Mouse (Mus musculus): ENCODE data around the gene Hnf4a.
"Not testable (repeated sequence)": the region's sequence is repeated elsewhere in the genome, so short reads cannot be mapped to it uniquely, and the experiment has no call there.

Hnf4a gene

GRCm38 (mm10) chr2:163617232-163617863, 110.7 kb downstream of the Hnf4a start:
- DNase-seq (ENCODE audit: low read depth in 1 of 2, low spot score in 2 of 2): no peak

- no peak for DNase-seq (ENCODE audit: low read depth in 1 of 2, low spot score in 2 of 2)
These were observed 111.3 kb downstream of the Hnf4a start for GRCm38 (mm10) chr2:163617874-163618273.

- no peak for DNase-seq (ENCODE audit: low read depth in 1 of 2, low spot score in 2 of 2)
These were observed 113.8 kb downstream of the Hnf4a start for GRCm38 (mm10) chr2:163620451-163620850.

GRCm38 (mm10) chr2:163621401-163621800, 114.8 kb downstream of the Hnf4a start:
- not testable (repeated sequence) for DNase-seq (ENCODE audit: low read depth in 1 of 2, low spot score in 2 of 2)
